Mouse (Mus musculus) gastrocnemius, postnatal 4 days (tissue): ENCODE measurements around the gene Aadac. TPM values are rescaled to one million over a fixed set of nuclear protein-coding genes. Genes with fewer than 3 reads are reported as not detected.

Experiments
- DNase-seq, 2 experiments: peaks; one replicate each; pipeline ENCODE4 v3.0.0; 2021 to 2022; ENCODE audit warnings: low spot score in 2 of 2, mixed read lengths in 2 of 2
- long read RNA-seq, 2 experiments: library from polyadenylated mRNA; stranded (forward); transcript quantifications; one replicate each; pipeline ENCODE4 v2.0.0; 2021
- total RNA-seq, 2 experiments: library from RNA; stranded (reverse); gene quantifications; 2 replicates each; pipeline ENCODE4 v1.2.3; 2021

Gene Aadac
- under 1 TPM in 1 of 2 experiments, not detected in 1; 0.39 TPM for total RNA-seq
- long read RNA-seq, experiment 1: 0 reads
- long read RNA-seq, experiment 2: 0 reads

GRCm38 (mm10) chr3:60025417-60025816 is at the start of gene Aadac:
Aadac (plus strand) TSS chr3:60025717.
- DNase-seq: no peak

- no peak for DNase-seq
Measured at GRCm38 (mm10) chr3:60003622-60004021, 21.9 kb upstream of the Aadac start.

GRCm38 (mm10) chr3:60006443-60006842 is 19.1 kb upstream of the Aadac start, which contains the start of gene Aadacl2:
Aadacl2 (plus strand) TSS chr3:60006743.
- no peak for DNase-seq

GRCm38 (mm10) chr3:60031511-60031910 is 6.0 kb downstream of the Aadac start:
- DNase-seq: no peak

GRCm38 (mm10) chr3:60046221-60046913 is 20.9 kb downstream of the Aadac start:
- no peak for DNase-seq

- DNase-seq: no peak
Measured at GRCm38 (mm10) chr3:60053231-60053927, 27.9 kb downstream of the Aadac start.

- no peak for DNase-seq
Measured at GRCm38 (mm10) chr3:60053931-60054330, 28.4 kb downstream of the Aadac start.

GRCm38 (mm10) chr3:60056451-60056850 is 30.9 kb downstream of the Aadac start:
- no peak for DNase-seq

- DNase-seq: no peak
Measured at GRCm38 (mm10) chr3:60057070-60057808, 31.7 kb downstream of the Aadac start.

- DNase-seq: no peak
Measured at GRCm38 (mm10) chr3:60057809-60058082, 32.2 kb downstream of the Aadac start.

- DNase-seq: no peak
Measured at GRCm38 (mm10) chr3:60078883-60079415, 53.4 kb downstream of the Aadac start.

- DNase-seq: no peak
Measured at GRCm38 (mm10) chr3:60080572-60080971, 55.1 kb downstream of the Aadac start.

GRCm38 (mm10) chr3:60081648-60082047 is 56.1 kb downstream of the Aadac start, which contains the start of gene Sucnr1:
Sucnr1 (plus strand) TSS chr3:60081869.
- DNase-seq: no peak

- DNase-seq: no peak
Measured at GRCm38 (mm10) chr3:60082746-60083145, 57.2 kb downstream of the Aadac start.

- no peak for DNase-seq
Measured at GRCm38 (mm10) chr3:60085729-60086128, 60.2 kb downstream of the Aadac start.

Other genes starting within 250 kb of the Aadac start
- gene Gm8298, start 164.7 kb upstream of the Aadac start, total RNA-seq: not detected
- gene C130079G13Rik, start 100.5 kb upstream of the Aadac start, total RNA-seq: not detected
- not detected for gene Aadacl2, start 19.0 kb upstream of the Aadac start, total RNA-seq
- under 1 TPM in 1 of 2 experiments, not detected in 1; 0.16 TPM for gene Sucnr1, start 56.2 kb downstream of the Aadac start, total RNA-seq